Mouse (Mus musculus): Measurements from ENCODE around the gene Mfsd4b1. TPM values are rescaled to one million over a fixed set of nuclear protein-coding genes. Genes with fewer than 3 reads are reported as not detected.

The Mfsd4b1 gene
- polyA plus RNA-seq, 1 experiment = not detected

GRCm38 (mm10) chr10:39991155-39991554 lies 33.9 kb downstream of the Mfsd4b1 start:
- Histone ChIP-seq H3K4me1 (ENCODE audit: control insufficient read depth, insufficient read depth, low read length) (no peaks in the 10 kb centered on the region), H3K4me3 (ENCODE audit: low read depth, low read length) (no peak overlapping the region), H3K27me3 (ENCODE audit: control insufficient read depth, insufficient read depth, low read length, poor library complexity, severe bottlenecking) (no peaks in the 10 kb centered on the region), H3K27ac (ENCODE audit: insufficient read depth, low read length) (no peak overlapping the region), H3K9me3 (replicated peaks; ENCODE audit: control insufficient read depth, insufficient read depth, low read length, poor library complexity, severe bottlenecking) (peaks cover 9% of the 10 kb centered on the region; the same call in 1 of the 2 replicates), H3K9ac (ENCODE audit: low read depth, poor library complexity, severe bottlenecking) (no peak overlapping the region), H3K36me3 (ENCODE audit: control insufficient read depth, insufficient read depth, low read length, poor library complexity, severe bottlenecking) (no peaks in the 10 kb centered on the region)
- no peak for TF ChIP-seq POLR2A (IDR thresholded peaks at IDR 0.05; ENCODE audit: insufficient read depth, low read length)
- TF ChIP-seq EP300 (IDR thresholded peaks at IDR 0.05; ENCODE audit: insufficient read depth, low read depth, low read length) = no peak
- no peak for TF ChIP-seq CTCF (IDR thresholded peaks at IDR 0.05; ENCODE audit: low read depth, low read length)

GRCm38 (mm10) chr10:39986466-39986865 lies 38.6 kb downstream of the Mfsd4b1 start, which contains the start of gene Mfsd4b5:
TSS of gene Mfsd4b5 (minus strand) at chr10:39986646.
- TF ChIP-seq CTCF (IDR thresholded peaks at IDR 0.05; ENCODE audit: low read depth, low read length) (no peak), POLR2A (IDR thresholded peaks at IDR 0.05; ENCODE audit: insufficient read depth, low read length) (no peak), EP300 (IDR thresholded peaks at IDR 0.05; ENCODE audit: insufficient read depth, low read depth, low read length) (no peak)
- no peaks in the 10 kb centered on the region for H3K4me1 ChIP-seq (ENCODE audit: control insufficient read depth, insufficient read depth, low read length)
- H3K27me3 ChIP-seq (ENCODE audit: control insufficient read depth, insufficient read depth, low read length, poor library complexity, severe bottlenecking) = no peaks in the 10 kb centered on the region
- no peak within 1 kb of the TSS for H3K9ac ChIP-seq (ENCODE audit: low read depth, poor library complexity, severe bottlenecking)
- no peaks in the 10 kb centered on the region for H3K36me3 ChIP-seq (ENCODE audit: control insufficient read depth, insufficient read depth, low read length, poor library complexity, severe bottlenecking)
- 0 out of 2 replicates have a peak, but pooled peaks cover 3% of the 10 kb centered on the region for H3K9me3 ChIP-seq (replicated peaks; ENCODE audit: control insufficient read depth, insufficient read depth, low read length, poor library complexity, severe bottlenecking)
- no peak within 1 kb of the TSS for H3K27ac ChIP-seq (ENCODE audit: insufficient read depth, low read length)
- no peak within 1 kb of the TSS for H3K4me3 ChIP-seq (ENCODE audit: low read depth, low read length)

- Histone ChIP-seq H3K27ac (ENCODE audit: insufficient read depth, low read length) (no peak overlapping the region), H3K9me3 (replicated peaks; ENCODE audit: control insufficient read depth, insufficient read depth, low read length, poor library complexity, severe bottlenecking) (peaks cover 22% of the 10 kb centered on the region), H3K4me1 (ENCODE audit: control insufficient read depth, insufficient read depth, low read length) (no peaks in the 10 kb centered on the region), H3K27me3 (ENCODE audit: control insufficient read depth, insufficient read depth, low read length, poor library complexity, severe bottlenecking) (no peaks in the 10 kb centered on the region), H3K9ac (ENCODE audit: low read depth, poor library complexity, severe bottlenecking) (no peak overlapping the region), H3K4me3 (ENCODE audit: low read depth, low read length) (no peak overlapping the region), H3K36me3 (ENCODE audit: control insufficient read depth, insufficient read depth, low read length, poor library complexity, severe bottlenecking) (no peaks in the 10 kb centered on the region)
- no peak for TF ChIP-seq EP300 (IDR thresholded peaks at IDR 0.05; ENCODE audit: insufficient read depth, low read depth, low read length)
- no peak for TF ChIP-seq CTCF (IDR thresholded peaks at IDR 0.05; ENCODE audit: low read depth, low read length)
- TF ChIP-seq POLR2A (IDR thresholded peaks at IDR 0.05; ENCODE audit: insufficient read depth, low read length) = no peak
Observed at GRCm38 (mm10) chr10:39982604-39983003, 42.5 kb downstream of the Mfsd4b1 start.

GRCm38 (mm10) chr10:39978231-39978630 lies 46.8 kb downstream of the Mfsd4b1 start:
- TF ChIP-seq EP300 (IDR thresholded peaks at IDR 0.05; ENCODE audit: insufficient read depth, low read depth, low read length) = no peak
- H3K36me3 ChIP-seq (ENCODE audit: control insufficient read depth, insufficient read depth, low read length, poor library complexity, severe bottlenecking) = no peaks in the 10 kb centered on the region

GRCm38 (mm10) chr10:39977346-39977745 lies 47.7 kb downstream of the Mfsd4b1 start:
- Histone ChIP-seq H3K27ac (ENCODE audit: insufficient read depth, low read length) (no peak overlapping the region), H3K27me3 (ENCODE audit: control insufficient read depth, insufficient read depth, low read length, poor library complexity, severe bottlenecking) (no peaks in the 10 kb centered on the region), H3K4me1 (ENCODE audit: control insufficient read depth, insufficient read depth, low read length) (no peaks in the 10 kb centered on the region), H3K36me3 (ENCODE audit: control insufficient read depth, insufficient read depth, low read length, poor library complexity, severe bottlenecking) (no peaks in the 10 kb centered on the region), H3K9ac (ENCODE audit: low read depth, poor library complexity, severe bottlenecking) (no peak overlapping the region), H3K4me3 (ENCODE audit: low read depth, low read length) (no peak overlapping the region), H3K9me3 (replicated peaks; ENCODE audit: control insufficient read depth, insufficient read depth, low read length, poor library complexity, severe bottlenecking) (peaks cover 32% of the 10 kb centered on the region)
- TF ChIP-seq POLR2A (IDR thresholded peaks at IDR 0.05; ENCODE audit: insufficient read depth, low read length) (no peak), EP300 (IDR thresholded peaks at IDR 0.05; ENCODE audit: insufficient read depth, low read depth, low read length) (no peak), CTCF (IDR thresholded peaks at IDR 0.05; ENCODE audit: low read depth, low read length) (no peak)

More at GRCm38 (mm10) chr10:39978231-39978630, 46.8 kb downstream of the Mfsd4b1 start:
- H3K9ac ChIP-seq (ENCODE audit: low read depth, poor library complexity, severe bottlenecking) = no peak overlapping the region
- peaks cover 35% of the 10 kb centered on the region for H3K9me3 ChIP-seq (replicated peaks; ENCODE audit: control insufficient read depth, insufficient read depth, low read length, poor library complexity, severe bottlenecking)
- no peaks in the 10 kb centered on the region for H3K4me1 ChIP-seq (ENCODE audit: control insufficient read depth, insufficient read depth, low read length)
- no peak overlapping the region for H3K27ac ChIP-seq (ENCODE audit: insufficient read depth, low read length)
- no peaks in the 10 kb centered on the region for H3K27me3 ChIP-seq (ENCODE audit: control insufficient read depth, insufficient read depth, low read length, poor library complexity, severe bottlenecking)
- H3K4me3 ChIP-seq (ENCODE audit: low read depth, low read length) = no peak overlapping the region

GRCm38 (mm10) chr10:39975771-39976170 lies 49.3 kb downstream of the Mfsd4b1 start:
- Histone ChIP-seq H3K9ac (ENCODE audit: low read depth, poor library complexity, severe bottlenecking) (no peak overlapping the region), H3K4me3 (ENCODE audit: low read depth, low read length) (no peak overlapping the region)

More at GRCm38 (mm10) chr10:39975771-39976170, 49.3 kb downstream of the Mfsd4b1 start:
- H3K27ac ChIP-seq (ENCODE audit: insufficient read depth, low read length) = no peak overlapping the region
- no peak for TF ChIP-seq CTCF (IDR thresholded peaks at IDR 0.05; ENCODE audit: low read depth, low read length)
- TF ChIP-seq POLR2A (IDR thresholded peaks at IDR 0.05; ENCODE audit: insufficient read depth, low read length) = no peak
- 0 out of 2 replicates have a peak, but pooled peaks have one; percentile 39 for TF ChIP-seq EP300 (IDR thresholded peaks at IDR 0.05; ENCODE audit: insufficient read depth, low read depth, low read length)
- H3K9me3 ChIP-seq (replicated peaks; ENCODE audit: control insufficient read depth, insufficient read depth, low read length, poor library complexity, severe bottlenecking) = peaks cover 32% of the 10 kb centered on the region
- H3K36me3 ChIP-seq (ENCODE audit: control insufficient read depth, insufficient read depth, low read length, poor library complexity, severe bottlenecking) = no peaks in the 10 kb centered on the region
- no peaks in the 10 kb centered on the region for H3K27me3 ChIP-seq (ENCODE audit: control insufficient read depth, insufficient read depth, low read length, poor library complexity, severe bottlenecking)
- no peaks in the 10 kb centered on the region for H3K4me1 ChIP-seq (ENCODE audit: control insufficient read depth, insufficient read depth, low read length)

All from ES-Bruce4 (cell line).